Mouse (Mus musculus): ENCODE data around the gene Grin3b. TPM values are rescaled to one million over a fixed set of nuclear protein-coding genes. Genes with fewer than 3 reads are reported as not detected.

The Grin3b gene
- total RNA-seq (2023), result not detected in 4 replicates

DNA sequence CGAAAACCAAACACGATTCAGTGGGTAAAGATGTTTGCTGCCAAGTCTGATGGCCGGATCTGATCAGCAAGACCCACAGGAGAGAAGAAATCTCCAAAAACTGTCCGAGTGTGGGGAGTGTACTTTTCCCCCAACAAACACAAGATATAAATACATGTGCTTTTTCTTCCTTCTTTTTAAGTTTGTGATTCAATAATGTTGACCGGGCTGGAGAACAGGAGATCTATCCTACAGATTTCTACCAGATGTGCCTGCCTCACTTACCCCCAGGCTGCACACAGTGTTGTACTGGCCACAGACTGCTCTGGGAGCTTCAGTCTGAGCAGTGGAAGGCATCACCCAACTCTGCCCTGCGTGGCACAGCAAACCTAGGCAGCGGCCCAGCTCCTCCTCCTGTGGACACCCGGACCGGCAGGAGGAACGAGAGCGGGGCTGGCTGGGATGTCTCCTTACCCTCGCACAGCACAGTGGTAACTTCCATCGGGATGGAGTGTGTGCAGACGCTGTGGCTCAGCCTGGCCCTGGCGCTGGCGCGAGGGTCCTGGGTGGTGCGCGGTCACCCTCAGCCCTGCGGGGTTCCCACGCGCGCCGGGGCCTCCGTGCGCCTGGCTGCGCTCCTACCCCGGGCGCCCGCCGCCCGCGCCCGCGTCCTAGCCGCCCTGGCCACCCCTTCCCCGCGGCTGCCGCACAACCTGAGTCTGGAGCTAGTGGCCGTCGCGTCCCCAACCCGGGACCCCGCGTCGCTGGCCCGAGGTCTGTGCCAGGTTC, at the start of gene Grin3b:
TSS of gene Grin3b (plus strand) at position 301 of the 768 bp plus-strand sequence.

DNA sequence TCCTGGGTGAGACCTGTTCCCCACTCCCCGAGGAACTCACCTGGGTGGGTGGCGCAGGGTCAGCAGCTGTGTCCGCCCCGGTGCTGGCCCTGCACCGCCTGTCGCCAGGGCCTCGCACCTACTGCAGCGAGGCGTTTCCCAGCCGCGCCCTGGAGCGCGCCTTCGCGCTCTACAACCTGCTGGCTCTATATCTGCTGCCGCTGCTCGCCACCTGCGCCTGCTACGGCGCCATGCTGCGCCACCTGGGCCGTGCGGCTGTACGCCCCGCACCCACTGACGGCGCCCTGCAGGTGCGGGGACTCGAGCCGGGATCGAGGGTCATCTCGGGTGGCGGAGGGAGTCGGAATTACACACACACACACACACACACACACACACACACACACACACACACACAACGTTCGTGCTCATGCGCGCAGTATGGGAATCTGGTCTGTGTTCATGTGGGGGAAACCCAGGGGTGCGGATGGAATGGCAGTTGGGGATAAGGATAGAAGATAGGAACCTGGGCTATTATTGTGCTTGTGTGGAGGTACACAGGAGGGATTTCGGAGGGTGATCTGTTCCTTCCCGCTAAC, 49.5 kb upstream of the Grin3b start, which contains the start of gene R3hdm4:
TSS of gene R3hdm4 (minus strand) at position 251 of the 578 bp plus-strand sequence.

DNA sequence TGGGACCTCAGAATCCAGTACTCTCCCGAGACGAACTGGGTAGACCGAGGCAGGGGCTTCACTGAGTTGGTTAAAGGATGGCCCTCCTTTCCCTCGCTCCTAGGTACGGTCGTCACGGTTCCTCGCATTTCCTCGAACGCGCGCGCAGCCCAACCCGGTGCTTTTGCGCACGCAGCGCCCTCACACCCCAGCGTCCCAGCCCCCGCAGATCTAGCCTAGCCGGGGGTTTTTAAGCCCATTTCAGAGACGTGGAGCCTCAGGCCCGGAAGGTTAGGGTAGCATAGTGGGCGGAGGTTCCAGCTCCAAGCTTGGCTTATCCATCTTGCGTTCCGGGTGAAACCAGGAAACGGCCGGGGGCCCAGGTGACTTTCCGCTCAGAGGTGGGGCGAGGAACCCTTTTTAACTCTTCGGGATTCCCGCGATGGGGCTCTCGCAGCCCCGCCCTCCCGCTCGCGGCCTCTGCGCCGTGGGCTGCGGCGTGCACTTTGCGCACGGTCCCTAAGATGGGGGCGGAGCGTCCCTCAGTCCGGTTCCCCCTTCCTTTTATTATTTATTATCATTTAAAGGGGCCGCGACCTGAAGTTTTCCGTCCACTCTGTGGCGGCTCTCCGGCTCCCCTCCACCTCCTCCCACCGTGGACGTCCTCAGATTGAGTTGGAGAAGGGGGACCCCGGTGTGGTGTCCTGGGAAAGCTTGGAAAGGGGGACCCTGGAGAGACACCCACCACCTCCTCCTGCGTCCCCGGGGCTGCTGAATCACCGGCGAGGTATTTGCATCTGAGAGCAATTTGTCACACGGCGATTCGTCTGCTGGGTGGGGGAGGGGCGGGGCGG, 43.8 kb upstream of the Grin3b start, which contains the start of gene Arid3a:
TSS of gene Arid3a (plus strand) at position 553 of the 833 bp plus-strand sequence.

DNA sequence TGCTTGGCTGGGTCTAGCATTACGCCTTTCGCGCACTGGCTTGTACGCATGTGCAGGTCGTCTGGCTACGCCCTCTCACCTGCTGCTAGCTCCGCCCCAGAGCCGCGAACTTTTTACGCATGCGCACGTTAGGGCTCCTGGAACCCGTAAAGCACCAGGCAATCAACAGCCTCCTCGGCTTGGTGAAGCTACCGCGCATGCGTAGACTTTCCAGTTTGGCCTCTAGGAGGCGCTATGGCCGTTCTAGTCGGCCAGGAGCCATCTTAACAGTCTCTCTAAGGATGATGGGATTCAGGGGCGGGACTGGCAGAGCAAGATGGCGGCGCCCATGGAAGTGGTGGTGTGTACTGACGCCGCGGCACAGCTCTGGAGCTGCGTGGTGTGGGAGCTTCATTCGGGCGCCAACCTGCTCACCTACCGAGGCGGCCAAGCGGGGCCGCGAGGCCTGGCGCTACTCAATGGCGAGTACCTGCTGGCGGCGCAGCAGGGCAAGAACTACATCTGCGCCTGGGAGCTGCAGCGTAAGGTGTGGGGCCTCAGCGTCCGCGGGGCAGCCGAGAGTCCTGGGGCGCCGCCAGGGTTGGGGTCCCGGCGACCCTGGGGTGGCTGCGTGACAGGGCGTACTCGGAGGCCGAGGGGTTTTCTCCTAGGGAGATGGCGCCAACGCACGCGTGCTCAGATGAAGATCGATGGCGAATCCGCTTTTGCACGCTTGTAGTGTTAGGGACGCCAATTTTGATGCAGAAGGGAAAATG, 10.5 kb upstream of the Grin3b start, which contains the start of gene Wdr18:
TSS of gene Wdr18 (plus strand) at position 306 of the 755 bp plus-strand sequence.

DNA sequence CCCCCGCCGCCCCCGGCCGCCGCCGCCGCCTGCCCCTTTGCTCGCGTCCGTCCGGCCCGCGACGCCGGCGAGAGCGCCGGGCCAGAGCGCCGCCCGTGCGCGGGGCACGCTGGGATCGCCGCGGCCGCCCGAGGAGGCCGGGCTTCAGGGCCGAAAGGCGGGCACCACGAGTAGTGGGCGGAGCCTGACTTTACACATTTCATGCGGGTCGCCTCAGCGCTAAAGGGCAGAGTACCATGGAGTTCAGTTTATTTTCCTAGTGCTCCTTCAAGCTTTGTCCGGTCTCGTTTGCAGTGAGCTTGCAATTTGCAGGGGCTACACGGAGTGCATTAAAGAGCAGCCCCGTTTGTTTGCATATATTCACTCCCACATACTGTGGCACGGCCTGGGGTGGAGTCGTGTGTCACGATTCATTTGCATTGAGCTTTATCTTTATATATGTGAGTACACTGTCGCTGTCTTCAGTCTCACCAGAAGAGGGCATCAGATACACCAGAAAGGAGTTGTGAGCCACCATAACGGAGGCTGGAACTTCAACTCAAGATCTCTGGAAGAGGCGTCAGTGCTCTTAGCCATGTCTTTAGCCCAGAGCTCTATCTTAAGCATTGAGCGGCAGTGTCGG, 13.8 kb downstream of the Grin3b start, which contains the start of gene Tmem259:
TSS of gene Tmem259 (minus strand) at position 136 of the 622 bp plus-strand sequence.

DNA sequence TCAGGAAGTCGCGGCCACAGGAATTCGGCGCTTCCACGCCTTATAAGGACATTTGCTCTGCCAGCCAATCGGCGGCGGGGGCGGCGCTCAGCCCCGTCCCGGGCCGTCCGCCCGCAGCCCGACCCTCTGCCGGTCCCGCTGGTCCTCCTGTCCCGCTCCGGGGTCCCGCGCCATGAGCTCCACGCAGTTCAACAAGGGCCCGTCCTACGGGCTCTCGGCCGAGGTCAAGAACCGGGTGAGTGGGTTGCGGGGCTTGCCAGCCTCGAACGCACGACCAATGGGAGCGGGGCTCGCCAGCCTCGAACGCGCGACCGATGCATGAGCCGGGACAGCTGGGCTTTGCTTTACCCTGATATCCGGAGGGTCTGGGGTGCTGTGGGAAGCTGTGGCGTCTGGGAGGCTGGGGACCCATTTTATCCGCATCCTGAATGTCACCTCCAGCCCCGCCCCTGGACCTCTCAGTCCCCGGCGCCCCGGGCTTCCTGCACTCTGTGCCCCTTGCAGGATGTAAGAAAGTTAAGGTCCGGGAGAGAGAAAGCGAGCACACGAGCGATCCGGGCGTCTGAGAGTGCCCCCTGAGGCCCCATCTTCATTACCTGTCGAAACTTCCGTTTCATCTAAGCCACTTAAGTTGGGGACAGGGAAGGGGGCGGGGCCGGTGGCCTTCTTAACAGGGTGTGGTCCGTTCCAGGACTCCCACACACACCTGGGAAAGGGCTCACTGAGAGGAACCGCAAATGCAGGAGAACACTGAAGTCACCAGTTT, 18.2 kb downstream of the Grin3b start, which contains the start of gene Cnn2:
TSS of gene Cnn2 (plus strand) at position 79 of the 766 bp plus-strand sequence.

DNA sequence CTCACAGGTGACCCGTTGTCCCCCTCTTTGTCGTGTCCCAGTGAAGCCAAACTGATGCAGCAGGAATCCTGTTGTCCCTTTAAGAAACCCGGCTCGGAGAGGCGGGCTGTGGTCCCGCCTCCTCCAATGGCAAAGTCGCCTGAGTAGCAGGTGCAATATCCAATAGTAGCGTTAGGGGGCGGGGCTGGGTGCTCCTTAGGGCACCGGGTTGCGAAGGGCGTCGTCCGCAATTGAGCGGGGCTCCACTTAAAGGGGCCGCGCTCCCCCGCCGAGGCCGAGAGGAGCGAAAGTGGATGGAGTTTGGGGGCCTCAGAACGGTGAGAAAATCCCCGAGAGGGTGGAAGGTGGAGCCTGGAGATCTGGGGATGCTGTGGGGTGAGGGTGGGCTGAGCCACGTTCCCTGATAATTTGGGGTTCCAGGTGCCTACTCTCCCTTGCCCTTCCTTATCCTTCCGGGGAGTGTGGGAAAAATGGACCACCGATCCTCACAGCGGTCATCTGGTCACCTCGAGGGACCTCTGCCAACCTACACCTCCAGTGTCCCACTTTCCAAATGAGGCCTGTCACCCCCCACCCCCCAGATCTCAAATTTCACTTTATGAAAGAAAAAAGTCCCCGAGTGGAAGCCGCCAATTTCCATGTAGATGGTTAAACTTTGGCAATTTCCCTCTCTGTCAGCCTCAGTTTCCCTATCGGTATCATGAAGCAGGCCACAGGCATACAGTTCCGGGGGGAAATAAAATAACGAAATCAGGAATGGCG, 25.9 kb downstream of the Grin3b start, which contains the start of gene Abca7:
TSS of gene Abca7 (plus strand) at position 223 of the 762 bp plus-strand sequence.

DNA sequence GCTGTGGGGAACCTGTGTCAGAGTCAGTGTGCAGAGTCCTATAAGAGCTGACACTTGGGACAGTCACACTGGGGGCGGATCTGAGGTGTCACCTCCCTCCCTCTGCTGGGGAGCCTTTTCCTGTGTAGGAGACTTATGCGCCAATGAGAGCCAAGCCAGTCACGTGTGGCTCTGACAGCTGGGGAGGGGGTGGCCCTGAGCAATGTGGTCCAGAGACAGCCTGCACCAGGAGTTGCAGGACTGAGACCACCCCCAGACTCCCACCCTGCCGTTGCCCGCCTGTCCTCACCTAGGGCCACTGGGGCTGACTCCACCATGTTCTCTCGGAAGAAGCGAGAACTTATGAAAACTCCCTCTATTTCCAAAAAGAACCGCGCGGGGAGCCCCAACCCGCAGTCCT, 46.0 kb downstream of the Grin3b start, which contains the start of gene Arhgap45:
TSS of gene Arhgap45 (plus strand) at position 143 of the 400 bp plus-strand sequence.

Other genes with a start within 250 kb of the Grin3b start
- gene Polrmt, start 224.1 kb upstream of the Grin3b start, total RNA-seq (2023), result 61.1 to 82.7 TPM (median 70.9 TPM) in 4 replicates
- not detected in 4 replicates for gene Fgf22, start 215.6 kb upstream of the Grin3b start, total RNA-seq (2023)
- 47.4 to 62.4 TPM (median 56.4 TPM) in 4 replicates for gene Rnf126, start 203.8 kb upstream of the Grin3b start, total RNA-seq (2023)
- 1.5 to 3.1 TPM (median 1.8 TPM) in 4 replicates for gene Fstl3, start 193.4 kb upstream of the Grin3b start, total RNA-seq (2023)
- gene Prss57, start 179.8 kb upstream of the Grin3b start, total RNA-seq (2023), result not detected in 4 replicates
- 6.0 to 6.7 TPM (median 6.3 TPM) in 4 replicates for gene Palm, start 177.1 kb upstream of the Grin3b start, total RNA-seq (2023)
- not detected in 4 replicates for gene Misp, start 149.7 kb upstream of the Grin3b start, total RNA-seq (2023)
- 435 to 450 TPM (median 444 TPM) in 4 replicates for gene Ptbp1, start 116.3 kb upstream of the Grin3b start, total RNA-seq (2023)
- 0.75 TPM in 1 of 4 replicates, not detected in the others for gene Prtn3, start 96.2 kb upstream of the Grin3b start, total RNA-seq (2023)
- gene Plppr3, start 96.1 kb upstream of the Grin3b start, total RNA-seq (2023), result 0.56 to 1.1 TPM (median 1.1 TPM) in 4 replicates
- gene Elane, start 84.5 kb upstream of the Grin3b start, total RNA-seq (2023), result not detected in 4 replicates
- gene Cfd, start 79.9 kb upstream of the Grin3b start, total RNA-seq (2023), result not detected in 4 replicates
- 78.8 to 89.5 TPM (median 83.7 TPM) in 4 replicates for gene Med16, start 61.8 kb upstream of the Grin3b start, total RNA-seq (2023)
- gene Gm26602, start 59.9 kb upstream of the Grin3b start, total RNA-seq (2023), result not detected in 4 replicates
- gene Kiss1r, start 53.7 kb upstream of the Grin3b start, total RNA-seq (2023), result 0.39 to 0.63 TPM (median 0.47 TPM) in 4 replicates
- 94.1 to 105 TPM (median 98.7 TPM) in 4 replicates for gene R3hdm4, start 49.5 kb upstream of the Grin3b start, total RNA-seq (2023)
- 32.5 to 39.9 TPM (median 35.7 TPM) in 4 replicates for gene Arid3a, start 43.7 kb upstream of the Grin3b start, total RNA-seq (2023)
- gene Wdr18, start 10.6 kb upstream of the Grin3b start, total RNA-seq (2023), result 46.0 to 52.3 TPM (median 48.3 TPM) in 4 replicates
- 163 to 175 TPM (median 163 TPM) in 4 replicates for gene Tmem259, start 13.6 kb downstream of the Grin3b start, total RNA-seq (2023)
- gene Cnn2, start 17.9 kb downstream of the Grin3b start, total RNA-seq (2023), result 329 to 335 TPM (median 331 TPM) in 4 replicates
- 51.7 to 55.6 TPM (median 53.3 TPM) in 4 replicates for gene Abca7, start 25.8 kb downstream of the Grin3b start, total RNA-seq (2023)
- gene Arhgap45, start 45.9 kb downstream of the Grin3b start, total RNA-seq (2023), result 482 to 540 TPM (median 503 TPM) in 4 replicates
- 82.2 to 90.7 TPM (median 85.7 TPM) in 4 replicates for gene Polr2e, start 69.1 kb downstream of the Grin3b start, total RNA-seq (2023)
- 108 to 159 TPM (median 123 TPM) in 4 replicates for gene Gpx4, start 76.5 kb downstream of the Grin3b start, total RNA-seq (2023)
- gene Sbno2, start 134.9 kb downstream of the Grin3b start, total RNA-seq (2023), result 116 to 127 TPM (median 121 TPM) in 4 replicates
- gene Stk11, start 145.1 kb downstream of the Grin3b start, total RNA-seq (2023), result 170 to 186 TPM (median 178 TPM) in 4 replicates
- gene Atp5d, start 167.9 kb downstream of the Grin3b start, total RNA-seq (2023), result 168 to 193 TPM (median 182 TPM) in 4 replicates
- 7.3 to 8.8 TPM (median 7.8 TPM) in 4 replicates for gene Cbarp, start 170.1 kb downstream of the Grin3b start, total RNA-seq (2023)
- 142 to 170 TPM (median 154 TPM) in 4 replicates for gene Midn, start 177.6 kb downstream of the Grin3b start, total RNA-seq (2023)
- gene Cirbp, start 195.3 kb downstream of the Grin3b start, total RNA-seq (2023), result 214 to 244 TPM (median 231 TPM) in 4 replicates
- gene 1600002K03Rik, start 202.2 kb downstream of the Grin3b start, total RNA-seq (2023), result 12.6 to 18.2 TPM (median 14.1 TPM) in 4 replicates
- gene Efna2, start 208.8 kb downstream of the Grin3b start, total RNA-seq (2023), result not detected in 4 replicates